Mouse (Mus musculus) neural tube, embryonic 14.5 days (tissue): Measurements from ENCODE around the gene Atp6v1a. TPM values are rescaled to one million over a fixed set of nuclear protein-coding genes. Genes with fewer than 3 reads are reported as not detected.
A peak's percentile ranks its signal among the peaks of the same experiment; 100 is the strongest.

Source experiments
- ATAC-seq: fragments of 200-750 bp; cut with Nextera tagmentation; 2 replicates; pipeline ENCODE4 v1.8.0; 2017; ENCODE audit warnings: low read depth, mild to moderate bottlenecking, moderate TSS enrichment, moderate library complexity
- H3K27ac ChIP-seq: fragments of 300-500 bp; sonication (generic); 2 replicates; pipeline ENCODE4 v1.5.1; 2014; ENCODE audit warnings: low read depth, mild to moderate bottlenecking, control low read depth, low read length, moderate library complexity, mixed read lengths
- H3K27me3 ChIP-seq: fragments of 300-500 bp; sonication (generic); 2 replicates; pipeline ENCODE4 v1.6.1; 2014; ENCODE audit warnings: low read length; ENCODE audit not compliant: control insufficient read depth, insufficient read depth
- H3K36me3 ChIP-seq: fragments of 300-500 bp; sonication (generic); 2 replicates; pipeline ENCODE4 v1.6.1; 2014; ENCODE audit warnings: low read length, mixed read lengths; ENCODE audit not compliant: control insufficient read depth, insufficient read depth
- H3K4me1 ChIP-seq: fragments of 300-500 bp; sonication (generic); 2 replicates; pipeline ENCODE4 v1.6.1; 2014; ENCODE audit warnings: low read length; ENCODE audit not compliant: control insufficient read depth, insufficient read depth
- H3K4me2 ChIP-seq: fragments of 300-500 bp; sonication (generic); 2 replicates; pipeline ENCODE4 v1.6.1; 2014; ENCODE audit warnings: mild to moderate bottlenecking, low read depth, low read length, control low read depth
- H3K4me3 ChIP-seq: fragments of 300-500 bp; sonication (generic); 2 replicates; pipeline ENCODE4 v1.5.1; 2014; ENCODE audit warnings: low read depth, low read length, control low read depth, mixed read lengths
- H3K9ac ChIP-seq: fragments of 300-500 bp; sonication (generic); replicated peaks from 2 replicates; pipeline ENCODE4 v1.6.1; 2014; ENCODE audit warnings: low read depth, mild to moderate bottlenecking, control low read depth, low read length, mixed read lengths
- H3K9me3 ChIP-seq: fragments of 300-500 bp; sonication (generic); 2 replicates; pipeline ENCODE4 v1.6.1; 2016; ENCODE audit warnings: low read length; ENCODE audit not compliant: control insufficient read depth
- WGBS: fragments of 180-500 bp; shearing (Covaris S2); extraction: QIAGEN DNeasy Blood & Tissue Kit; methylation state at CpG from one replicate; pipeline ENCODE4 v1.1.7; 2014; 5-methylcytosine and 5-hydroxymethylcytosine counted together
- polyA plus RNA-seq: library from polyadenylated mRNA; unstranded; fragments of >200 nt; fragmentation: Nextera tagmentation; extraction: Ambion mirVana; gene quantifications from 2 replicates; pipeline ENCODE4 v1.2.1, GENCODE M21; 2014

The Atp6v1a gene
- polyA plus RNA-seq = 163 and 182 TPM in 2 replicates

DNA sequence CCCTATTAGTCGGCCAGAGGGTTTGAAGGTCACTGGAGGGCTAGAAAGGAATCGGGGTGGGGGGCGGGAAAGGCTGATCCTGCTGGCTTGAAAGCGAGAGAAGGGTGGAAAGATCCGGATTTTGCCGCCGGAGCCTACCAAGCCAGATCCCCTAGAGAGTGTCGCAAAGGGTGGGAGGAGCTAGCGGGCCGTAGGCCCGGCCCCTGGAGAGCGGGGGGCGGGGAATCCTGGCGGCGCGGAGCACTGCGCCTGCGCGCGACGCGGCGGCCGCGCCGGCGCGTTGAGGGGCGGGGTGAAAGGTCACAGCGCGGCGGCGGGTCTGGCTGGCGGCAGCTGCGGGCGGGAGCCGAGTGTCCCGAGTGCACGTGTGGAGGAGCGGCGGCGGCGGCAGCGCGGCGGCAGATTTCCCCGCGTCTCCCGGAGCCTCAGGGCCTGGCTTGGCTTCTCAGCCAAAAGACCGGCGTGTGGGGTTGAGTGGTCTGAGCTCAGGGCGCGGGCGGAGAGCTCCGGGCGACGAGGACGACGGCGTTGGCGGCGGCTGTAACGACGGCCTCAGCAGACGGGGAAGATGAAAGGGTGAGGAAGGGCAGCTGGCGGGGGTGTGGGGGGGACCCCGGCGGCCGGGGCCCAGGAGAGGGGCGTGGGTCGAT, at the start of gene Atp6v1a, which contains the start of gene Naa50:
Atp6v1a (minus strand) TSS at position 170 of the 650 bp plus-strand sequence.
Naa50 (plus strand) TSS at position 295 of the 650 bp plus-strand sequence.
- Histone ChIP-seq H3K27ac (peak within 1 kb of the TSS; percentile 99), H3K36me3 (no peaks in the 10 kb centered on the region), H3K4me2 (peak within 1 kb of the TSS; percentile 72), H3K9ac (peak within 1 kb of the TSS; percentile 83), H3K9me3 (no peaks in the 10 kb centered on the region), H3K4me1 (peaks cover 9% of the 10 kb centered on the region), H3K4me3 (peak within 1 kb of the TSS; percentile 89), H3K27me3 (no peaks in the 10 kb centered on the region)
- peak; percentile 85 for ATAC-seq
- under 1% methylated on average over 65 of the region's 71 CpGs for WGBS

DNA sequence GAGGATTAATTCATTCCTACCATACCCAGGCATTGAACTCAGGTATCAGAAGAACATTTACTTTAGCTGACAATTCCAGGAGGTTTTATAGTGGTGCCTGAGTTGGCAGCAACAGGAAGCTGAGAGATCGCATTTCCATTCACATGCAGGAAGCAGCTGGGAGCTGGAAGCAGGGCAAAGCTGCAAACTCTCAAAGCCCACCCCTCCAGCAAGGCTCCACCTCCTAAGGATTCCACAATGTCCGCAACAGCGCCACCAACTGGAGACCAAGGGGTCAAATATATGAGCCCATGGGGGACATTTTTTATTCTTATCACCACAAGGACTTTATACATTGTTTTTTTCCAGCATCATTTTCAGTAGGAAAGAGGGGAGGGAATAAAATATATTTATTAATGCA, 49.3 kb upstream of the Atp6v1a start:
- 94% methylated on average over 3 of the region's 3 CpGs for WGBS
- Histone ChIP-seq H3K9me3 (no peaks in the 10 kb centered on the region), H3K36me3 (no peaks in the 10 kb centered on the region), H3K27ac (no peak overlapping the region), H3K4me2 (no peak overlapping the region), H3K9ac (no peak overlapping the region), H3K27me3 (no peaks in the 10 kb centered on the region), H3K4me3 (no peak overlapping the region), H3K4me1 (no peaks in the 10 kb centered on the region)
- ATAC-seq = no peak

DNA sequence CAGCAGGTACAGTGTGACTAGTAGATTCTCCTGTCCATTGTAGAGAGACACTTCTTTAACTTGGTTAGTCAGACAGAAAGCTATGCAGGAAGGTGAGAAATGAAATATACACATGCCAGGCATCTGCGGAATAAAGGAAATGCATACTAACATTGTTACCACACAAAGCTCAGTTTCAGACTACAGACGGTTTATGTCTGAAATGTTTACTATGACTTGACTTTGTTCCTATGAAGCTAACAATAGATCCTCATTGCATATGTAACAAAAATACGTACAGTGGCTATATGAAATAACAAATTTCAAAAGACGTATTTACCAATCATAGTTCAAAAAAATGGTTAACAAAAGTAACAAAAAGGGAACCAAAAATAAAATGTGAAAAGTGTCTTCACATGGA, 47.7 kb upstream of the Atp6v1a start:
- no peak for ATAC-seq
- Histone ChIP-seq H3K4me3 (no peak overlapping the region), H3K27me3 (no peaks in the 10 kb centered on the region), H3K36me3 (no peaks in the 10 kb centered on the region), H3K9me3 (no peaks in the 10 kb centered on the region), H3K4me2 (no peak overlapping the region), H3K4me1 (no peaks in the 10 kb centered on the region), H3K27ac (no peak overlapping the region), H3K9ac (no peak overlapping the region)
- 94% methylated on average over 4 of the region's 4 CpGs for WGBS

DNA sequence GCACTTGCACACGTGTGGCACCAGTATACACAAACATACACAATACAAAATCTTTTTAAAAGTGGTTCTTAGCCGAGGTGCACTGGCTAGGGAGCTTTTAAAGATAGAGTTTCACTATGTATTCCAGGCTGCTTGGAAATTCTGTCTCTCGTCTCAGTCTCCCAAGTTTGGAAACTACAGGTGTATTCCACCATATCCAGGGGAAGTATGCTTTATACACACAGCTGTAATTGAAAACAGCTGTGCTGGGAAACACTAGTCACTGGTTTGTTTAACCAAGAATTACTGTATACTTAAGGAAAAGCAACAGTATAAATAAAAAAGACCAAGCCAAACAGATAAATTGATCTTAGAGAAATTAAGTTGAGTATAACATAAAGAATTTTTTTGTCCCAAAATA, 45.3 kb upstream of the Atp6v1a start:
- Histone ChIP-seq H3K36me3 (no peaks in the 10 kb centered on the region), H3K4me2 (no peak overlapping the region), H3K9ac (no peak overlapping the region), H3K27me3 (no peaks in the 10 kb centered on the region), H3K4me3 (no peak overlapping the region), H3K9me3 (no peaks in the 10 kb centered on the region), H3K27ac (no peak overlapping the region), H3K4me1 (no peaks in the 10 kb centered on the region)
- 90% methylated on average over 3 of the region's 3 CpGs for WGBS
- ATAC-seq = no peak

GRCm38 (mm10) chr16:44182597-44182996, 43.1 kb upstream of the Atp6v1a start:
- ATAC-seq = no peak
- H3K4me1 ChIP-seq = no peaks in the 10 kb centered on the region
- H3K36me3 ChIP-seq = no peaks in the 10 kb centered on the region
- 100% methylated on average over 1 of the region's 1 CpGs for WGBS
- no peak overlapping the region for H3K9ac ChIP-seq
- no peak overlapping the region for H3K4me3 ChIP-seq
- H3K27me3 ChIP-seq = no peaks in the 10 kb centered on the region
- H3K27ac ChIP-seq = no peak overlapping the region
- H3K4me2 ChIP-seq = no peak overlapping the region
- no peaks in the 10 kb centered on the region for H3K9me3 ChIP-seq

DNA sequence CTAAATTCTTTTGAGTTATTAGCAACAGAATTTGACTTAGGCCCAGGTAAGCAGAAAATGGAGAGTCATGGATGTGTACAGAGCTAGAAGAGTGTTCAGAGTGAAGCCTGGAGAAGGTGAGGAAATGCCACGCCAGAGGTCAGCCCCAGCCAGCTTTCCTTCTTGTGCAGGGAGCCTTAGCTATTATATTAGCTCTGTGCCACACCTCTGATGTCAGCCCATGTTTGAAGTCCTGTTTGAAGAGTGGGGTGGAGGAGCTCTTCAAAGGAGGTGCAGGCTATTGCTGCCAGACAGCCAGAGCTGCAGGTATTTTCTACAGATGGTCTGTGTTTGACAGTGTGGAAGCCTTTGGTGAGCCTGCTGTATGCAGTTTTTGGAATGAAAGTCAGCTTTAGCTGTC, 39.0 kb upstream of the Atp6v1a start:
- peaks cover 6% of the 10 kb centered on the region for H3K4me1 ChIP-seq
- H3K4me3 ChIP-seq = no peak overlapping the region
- no peak overlapping the region for H3K27ac ChIP-seq
- 71% methylated on average over 1 of the region's 1 CpGs for WGBS
- no peak overlapping the region for H3K4me2 ChIP-seq
- H3K9me3 ChIP-seq = no peaks in the 10 kb centered on the region
- H3K27me3 ChIP-seq = 0 out of 2 replicates have a peak, but pooled peaks cover under 1% of the 10 kb centered on the region
- H3K9ac ChIP-seq = no peak overlapping the region
- no peak for ATAC-seq
- no peaks in the 10 kb centered on the region for H3K36me3 ChIP-seq

DNA sequence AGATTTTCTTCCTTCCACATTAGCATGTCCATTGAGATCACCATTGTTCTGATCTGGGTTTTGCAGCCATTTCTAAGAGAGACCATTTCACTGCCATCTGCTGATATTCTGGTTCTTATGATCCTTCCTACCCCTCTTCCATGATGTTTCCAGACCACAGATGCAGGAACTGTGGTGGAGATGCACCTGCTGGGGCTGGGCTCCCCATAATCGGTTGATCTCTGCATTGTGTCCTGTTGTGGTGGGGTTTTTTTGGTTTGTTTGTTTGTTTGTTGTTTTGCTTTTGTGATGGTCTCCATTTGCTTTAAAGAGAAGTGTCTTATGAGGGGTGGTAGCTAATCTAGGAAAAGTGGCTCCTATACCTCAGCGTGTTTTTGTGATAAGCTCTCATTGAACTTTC, 37.0 kb upstream of the Atp6v1a start:
- Histone ChIP-seq H3K4me1 (peaks cover 6% of the 10 kb centered on the region), H3K4me2 (no peak overlapping the region), H3K36me3 (no peaks in the 10 kb centered on the region), H3K27ac (no peak overlapping the region), H3K9me3 (no peaks in the 10 kb centered on the region), H3K9ac (no peak overlapping the region), H3K27me3 (0 out of 2 replicates have a peak, but pooled peaks cover 2% of the 10 kb centered on the region), H3K4me3 (no peak overlapping the region)
- no peak for ATAC-seq
- WGBS = 98% methylated on average over 2 of the region's 2 CpGs

DNA sequence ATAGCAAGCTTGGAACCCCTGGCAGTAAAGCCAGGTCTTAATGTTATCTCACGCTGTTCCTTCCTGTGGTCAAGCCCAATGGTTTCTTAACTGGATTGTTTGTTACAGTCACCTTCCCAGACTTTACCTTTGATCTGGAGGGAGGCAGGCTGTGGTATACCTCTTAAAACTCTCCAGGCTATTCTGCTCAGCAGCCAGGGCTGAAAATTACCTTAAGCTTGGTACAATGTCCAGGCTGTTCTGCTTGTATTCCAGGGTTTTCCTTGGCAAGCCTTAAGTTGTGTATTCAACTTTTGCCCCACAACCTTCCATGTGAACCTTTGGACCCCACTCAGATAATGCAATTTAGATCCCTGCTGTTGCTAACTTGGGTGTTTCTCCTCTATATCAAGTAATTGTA, 35.5 kb upstream of the Atp6v1a start:
- no peak for ATAC-seq
- 89% methylated on average over 1 of the region's 1 CpGs for WGBS
- no peak overlapping the region for H3K9ac ChIP-seq
- no peaks in the 10 kb centered on the region for H3K36me3 ChIP-seq
- no peak overlapping the region for H3K4me3 ChIP-seq
- H3K4me2 ChIP-seq = no peak overlapping the region
- peaks cover 6% of the 10 kb centered on the region for H3K4me1 ChIP-seq
- 0 out of 2 replicates have a peak, but pooled peaks cover 2% of the 10 kb centered on the region for H3K27me3 ChIP-seq
- no peaks in the 10 kb centered on the region for H3K9me3 ChIP-seq
- H3K27ac ChIP-seq = no peak overlapping the region

DNA sequence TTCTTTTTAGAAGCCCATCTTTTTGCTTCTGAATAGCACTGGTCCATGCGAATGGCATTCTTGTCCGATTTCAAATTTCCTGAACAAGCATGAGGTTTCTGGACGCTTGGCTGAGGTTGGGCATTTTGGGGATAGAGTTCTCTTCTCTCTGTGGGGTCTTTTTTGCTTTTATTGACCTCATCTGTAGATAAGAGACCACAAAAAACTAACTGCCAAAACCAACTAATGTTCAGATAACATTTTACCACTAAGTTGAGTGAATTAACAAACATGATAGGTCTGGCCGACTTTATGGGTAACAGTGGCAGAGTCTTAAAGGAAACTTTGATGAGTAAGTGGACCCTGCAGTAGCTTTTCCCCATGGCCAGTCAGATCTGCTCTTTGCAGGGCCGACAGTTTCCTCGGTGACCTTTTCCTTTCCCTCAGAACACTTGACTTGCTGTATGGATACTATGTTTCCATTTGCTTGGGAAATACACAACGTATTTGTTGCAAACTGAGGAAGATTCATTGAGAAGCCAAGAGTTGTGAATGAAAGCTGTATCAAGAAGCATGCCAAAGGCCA, 34.5 kb upstream of the Atp6v1a start:
- peaks cover 6% of the 10 kb centered on the region for H3K4me1 ChIP-seq
- 0 out of 2 replicates have a peak, but pooled peaks cover 2% of the 10 kb centered on the region for H3K27me3 ChIP-seq
- H3K9ac ChIP-seq = peak overlapping the region; percentile 93
- H3K9me3 ChIP-seq = no peaks in the 10 kb centered on the region
- peak overlapping the region; percentile 72 for H3K4me3 ChIP-seq
- peak overlapping the region; percentile 82; the same call in 1 of the 2 replicates for H3K27ac ChIP-seq
- H3K4me2 ChIP-seq = peak overlapping the region; percentile 75
- H3K36me3 ChIP-seq = no peaks in the 10 kb centered on the region
- WGBS = 25% methylated on average over 7 of the region's 7 CpGs
- no peak for ATAC-seq
